Mouse (Mus musculus): ENCODE results near the gene Mctp1. TPM values are rescaled to one million over a fixed set of nuclear protein-coding genes. Genes with fewer than 3 reads are reported as not detected.

Mctp1 gene
- 0.70 and 0.88 TPM in 2 replicates for polyA plus RNA-seq (2012; rRNA removed)

DNA sequence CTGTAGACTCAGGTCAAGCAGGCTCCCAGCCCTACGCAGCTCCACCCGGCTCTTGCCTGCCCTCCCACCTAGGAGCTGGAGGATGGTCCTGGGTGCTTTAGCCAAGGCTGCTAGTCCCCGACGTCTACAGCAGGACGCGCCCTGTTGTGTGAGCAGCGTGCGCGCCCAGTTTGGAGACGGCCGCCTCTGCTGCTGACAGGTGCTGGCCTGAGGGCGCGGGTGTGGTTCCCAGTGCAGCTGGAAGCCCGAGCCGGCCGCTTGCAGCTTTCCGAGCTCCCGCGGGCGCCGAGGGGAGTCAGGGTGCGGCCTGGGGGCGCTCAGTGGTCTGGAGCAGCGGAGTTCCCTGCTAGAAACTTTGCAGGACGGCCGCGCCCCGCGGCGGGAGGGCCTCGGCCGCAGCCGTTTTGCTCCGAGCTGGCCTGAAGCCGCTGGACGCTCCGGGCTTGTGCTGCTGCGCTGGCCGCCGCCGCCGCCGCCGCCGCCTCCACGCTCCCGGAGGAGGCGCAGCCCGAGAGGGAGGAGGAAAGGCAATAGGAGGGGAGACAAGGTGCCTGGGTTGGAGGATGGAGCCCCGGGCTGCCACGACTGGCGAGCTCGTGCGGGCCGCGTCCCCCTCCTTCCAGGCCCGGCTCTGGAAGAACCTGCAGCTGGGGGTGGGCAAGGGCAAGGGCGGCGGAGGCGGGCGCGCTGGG, at the start of gene Mctp1:
Gene Mctp1, plus strand, starts transcription at position 564 of the 692 bp plus-strand sequence.

Other genes starting within 250 kb of the Mctp1 start
- gene Fam81b, start 79.5 kb upstream of the Mctp1 start, polyA plus RNA-seq (2012; rRNA removed): not detected in 2 replicates

All from colon, adult 2 months (tissue).